Mouse (Mus musculus): Measurements from ENCODE around the gene Me3. TPM values are rescaled to one million over a fixed set of nuclear protein-coding genes. Genes with fewer than 3 reads are reported as not detected.

The Me3 gene
- polyA plus RNA-seq, 1 experiment from 2014 or later = 9.0 TPM

GRCm38 (mm10) chr7:89843533-89843932 lies 211.3 kb downstream of the Me3 start:
- Histone ChIP-seq H3K27me3 (replicated peaks) (no peaks in the 10 kb centered on the region), H3K9me3 (no peaks in the 10 kb centered on the region), H3K4me1 (no peaks in the 10 kb centered on the region), H3K27ac (no peak overlapping the region), H3K36me3 (replicated peaks) (no peaks in the 10 kb centered on the region), H3K4me3 (no peak overlapping the region), H3K4me2 (no peak overlapping the region), H3K9ac (no peak overlapping the region)
- 41% methylated on average over 6 of the region's 6 CpGs for WGBS
- ATAC-seq (replicated peaks) = no peak

GRCm38 (mm10) chr7:89845669-89846068 lies 213.5 kb downstream of the Me3 start:
- no peak overlapping the region for H3K4me2 ChIP-seq
- no peak overlapping the region for H3K27ac ChIP-seq
- H3K4me3 ChIP-seq = no peak overlapping the region
- H3K27me3 ChIP-seq (replicated peaks) = no peaks in the 10 kb centered on the region
- no peaks in the 10 kb centered on the region for H3K9me3 ChIP-seq
- no peaks in the 10 kb centered on the region for H3K36me3 ChIP-seq (replicated peaks)
- no peak overlapping the region for H3K9ac ChIP-seq
- H3K4me1 ChIP-seq = no peaks in the 10 kb centered on the region
- ATAC-seq (replicated peaks) = no peak
- 71% methylated on average over 4 of the region's 4 CpGs for WGBS

GRCm38 (mm10) chr7:89850510-89850909 lies 218.3 kb downstream of the Me3 start:
- Histone ChIP-seq H3K27me3 (replicated peaks) (no peaks in the 10 kb centered on the region), H3K36me3 (replicated peaks) (no peaks in the 10 kb centered on the region), H3K4me2 (no peak overlapping the region), H3K27ac (no peak overlapping the region), H3K4me1 (no peaks in the 10 kb centered on the region), H3K4me3 (no peak overlapping the region), H3K9ac (no peak overlapping the region), H3K9me3 (no peaks in the 10 kb centered on the region)
- WGBS = 81% methylated on average over 3 of the region's 3 CpGs
- no peak for ATAC-seq (replicated peaks)

- H3K4me2 ChIP-seq = no peak overlapping the region
- no peaks in the 10 kb centered on the region for H3K36me3 ChIP-seq (replicated peaks)
- no peaks in the 10 kb centered on the region for H3K27me3 ChIP-seq (replicated peaks)
- no peak overlapping the region for H3K4me3 ChIP-seq
- H3K9me3 ChIP-seq = no peaks in the 10 kb centered on the region
- WGBS = 80% methylated on average over 10 of the region's 10 CpGs
- H3K27ac ChIP-seq = no peak overlapping the region
- ATAC-seq (replicated peaks) = no peak
- no peaks in the 10 kb centered on the region for H3K4me1 ChIP-seq
- H3K9ac ChIP-seq = no peak overlapping the region
These were observed 220.2 kb downstream of the Me3 start for GRCm38 (mm10) chr7:89852158-89853095.

- no peak for ATAC-seq (replicated peaks)
- no peaks in the 10 kb centered on the region for H3K27me3 ChIP-seq (replicated peaks)
- no peaks in the 10 kb centered on the region for H3K36me3 ChIP-seq (replicated peaks)
- no peaks in the 10 kb centered on the region for H3K9me3 ChIP-seq
- WGBS = 75% methylated on average over 5 of the region's 5 CpGs
- H3K4me3 ChIP-seq = no peak overlapping the region
- no peak overlapping the region for H3K9ac ChIP-seq
- no peak overlapping the region for H3K27ac ChIP-seq
- H3K4me2 ChIP-seq = no peak overlapping the region
- no peaks in the 10 kb centered on the region for H3K4me1 ChIP-seq
These were observed 220.9 kb downstream of the Me3 start for GRCm38 (mm10) chr7:89853131-89853530.

- ATAC-seq (replicated peaks) = no peak
- Histone ChIP-seq H3K27me3 (replicated peaks) (no peaks in the 10 kb centered on the region), H3K9me3 (no peaks in the 10 kb centered on the region), H3K27ac (no peak overlapping the region), H3K36me3 (replicated peaks) (no peaks in the 10 kb centered on the region), H3K4me1 (no peaks in the 10 kb centered on the region), H3K9ac (no peak overlapping the region), H3K4me2 (no peak overlapping the region), H3K4me3 (no peak overlapping the region)
- WGBS = 88% methylated on average over 1 of the region's 1 CpGs
These were observed 223.0 kb downstream of the Me3 start for GRCm38 (mm10) chr7:89855196-89855595.

- ATAC-seq (replicated peaks) = peak; percentile 42; the same call in 1 of the 2 replicates
- H3K9me3 ChIP-seq = no peaks in the 10 kb centered on the region
- no peak overlapping the region for H3K27ac ChIP-seq
- no peak overlapping the region for H3K4me2 ChIP-seq
- no peaks in the 10 kb centered on the region for H3K4me1 ChIP-seq
- no peak overlapping the region for H3K4me3 ChIP-seq
- no peak overlapping the region for H3K9ac ChIP-seq
- WGBS = 53% methylated on average over 17 of the region's 17 CpGs
- no peaks in the 10 kb centered on the region for H3K36me3 ChIP-seq (replicated peaks)
- no peaks in the 10 kb centered on the region for H3K27me3 ChIP-seq (replicated peaks)
These were observed 224.4 kb downstream of the Me3 start for GRCm38 (mm10) chr7:89856440-89857217.

GRCm38 (mm10) chr7:89864769-89865168 lies 232.6 kb downstream of the Me3 start:
- Histone ChIP-seq H3K4me3 (no peak overlapping the region), H3K4me2 (no peak overlapping the region), H3K27me3 (replicated peaks) (no peaks in the 10 kb centered on the region), H3K9ac (no peak overlapping the region), H3K27ac (no peak overlapping the region), H3K9me3 (no peaks in the 10 kb centered on the region), H3K36me3 (replicated peaks) (no peaks in the 10 kb centered on the region), H3K4me1 (no peaks in the 10 kb centered on the region)
- ATAC-seq (replicated peaks) = no peak
- WGBS = 91% methylated on average over 1 of the region's 1 CpGs

- Histone ChIP-seq H3K27me3 (replicated peaks) (no peaks in the 10 kb centered on the region), H3K9me3 (no peaks in the 10 kb centered on the region), H3K4me1 (no peaks in the 10 kb centered on the region), H3K4me3 (no peak overlapping the region), H3K36me3 (replicated peaks) (no peaks in the 10 kb centered on the region), H3K4me2 (no peak overlapping the region), H3K27ac (no peak overlapping the region), H3K9ac (no peak overlapping the region)
- WGBS = 76% methylated on average over 5 of the region's 5 CpGs
- no peak for ATAC-seq (replicated peaks)
These were observed 235.0 kb downstream of the Me3 start for GRCm38 (mm10) chr7:89867221-89867620.

- H3K27ac ChIP-seq = no peak overlapping the region
- no peak overlapping the region for H3K9ac ChIP-seq
- H3K4me2 ChIP-seq = no peak overlapping the region
- no peak for ATAC-seq (replicated peaks)
- WGBS = 79% methylated on average over 1 of the region's 1 CpGs
- H3K4me1 ChIP-seq = no peaks in the 10 kb centered on the region
- no peaks in the 10 kb centered on the region for H3K27me3 ChIP-seq (replicated peaks)
- H3K36me3 ChIP-seq (replicated peaks) = no peaks in the 10 kb centered on the region
- no peak overlapping the region for H3K4me3 ChIP-seq
- no peaks in the 10 kb centered on the region for H3K9me3 ChIP-seq
These were observed 247.5 kb downstream of the Me3 start for GRCm38 (mm10) chr7:89879686-89880085.

GRCm38 (mm10) chr7:89884551-89884950 lies 252.4 kb downstream of the Me3 start:
- Histone ChIP-seq H3K4me3 (no peak overlapping the region), H3K4me1 (no peaks in the 10 kb centered on the region), H3K9ac (no peak overlapping the region), H3K9me3 (no peaks in the 10 kb centered on the region), H3K27me3 (replicated peaks) (no peaks in the 10 kb centered on the region), H3K27ac (no peak overlapping the region), H3K4me2 (no peak overlapping the region), H3K36me3 (replicated peaks) (no peaks in the 10 kb centered on the region)
- WGBS = 80% methylated on average over 3 of the region's 3 CpGs
- ATAC-seq (replicated peaks) = no peak

GRCm38 (mm10) chr7:89891412-89891811 lies 259.2 kb downstream of the Me3 start:
- no peak overlapping the region for H3K9ac ChIP-seq
- H3K4me1 ChIP-seq = no peaks in the 10 kb centered on the region
- WGBS = 78% methylated on average over 5 of the region's 5 CpGs
- no peaks in the 10 kb centered on the region for H3K9me3 ChIP-seq
- H3K36me3 ChIP-seq (replicated peaks) = no peaks in the 10 kb centered on the region
- H3K27ac ChIP-seq = no peak overlapping the region
- no peak overlapping the region for H3K4me2 ChIP-seq
- no peak overlapping the region for H3K4me3 ChIP-seq
- no peak for ATAC-seq (replicated peaks)
- no peaks in the 10 kb centered on the region for H3K27me3 ChIP-seq (replicated peaks)

Data from midbrain, embryonic 15.5 days (tissue).